Mouse (Mus musculus): Measurements from ENCODE around the gene Cdc14a.

DNA sequence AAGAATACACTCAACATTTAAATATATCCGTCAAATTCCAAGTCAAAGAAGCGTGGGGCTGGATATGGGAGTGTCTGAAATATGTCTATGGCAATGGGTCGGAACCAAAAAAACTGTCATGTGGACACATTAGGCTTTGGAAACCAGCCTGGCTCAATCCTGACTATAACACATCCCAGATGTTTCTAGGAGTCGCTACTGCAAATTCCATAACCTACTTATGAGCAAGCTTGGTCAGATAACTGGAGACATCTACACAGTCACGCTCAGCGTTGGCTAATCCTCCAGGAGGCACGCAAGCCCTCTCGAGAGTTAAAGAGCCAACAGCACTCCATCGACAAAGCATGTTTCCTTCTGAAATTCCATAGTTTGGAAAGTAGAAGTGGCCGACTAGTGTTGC is 125.1 kb downstream of the Cdc14a start:
- TF ChIP-seq POLR2A (IDR thresholded peaks at IDR 0.05; ENCODE audit: low read depth, low read length) (no peak), CTCF (IDR thresholded peaks at IDR 0.05; ENCODE audit: extremely low read depth, insufficient read depth, insufficient read length, insufficient replicate concordance) (no peak)
